ENCODE assay signal across 17 mouse cellular contexts in the genomic region with DNA sequence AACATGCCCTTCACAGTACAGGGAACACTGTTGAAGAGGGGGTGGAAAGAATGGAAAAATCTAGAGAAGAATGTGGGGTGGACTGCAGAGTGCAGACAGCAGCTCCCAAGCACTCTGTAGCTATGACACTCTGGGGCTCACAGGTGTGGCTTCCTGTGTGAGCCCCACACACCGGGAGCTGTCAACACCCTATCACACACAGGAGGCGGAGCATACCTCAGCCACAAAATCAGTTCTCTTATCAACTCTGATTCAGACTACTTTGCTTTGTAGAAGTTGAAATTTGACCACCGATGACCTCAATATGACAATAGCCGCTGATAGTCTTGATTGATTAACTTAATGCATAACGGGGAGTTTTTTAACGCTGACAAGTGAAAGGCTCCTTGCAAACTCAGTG.
DNase-seq lines count a peak whose midpoint lies in the region; ATAC-seq lines count a peak whose summit lies in the region.
"Had no signal": no experiment of that assay in that cellular context is flagged by ENCODE, and none has a peak within 500 bp of the region (broad histone marks: within the 10 kb centered on the region; RNA-seq: fewer than 3 reads in every experiment).

No protein-coding gene starts in this region.

- H3K36me3 ChIP-seq in forebrain, embryonic 14.5 days (ENCODE audit: control insufficient read depth, insufficient read depth, low read length) = no peaks in the 10 kb centered on the region
- no peaks in the 10 kb centered on the region for H3K36me3 ChIP-seq in heart, embryonic 11.5 days (ENCODE audit: control insufficient read depth, insufficient read depth, low read length)
- H3K36me3 ChIP-seq: forebrain, embryonic 12.5 days; heart, embryonic 13.5 days; kidney, embryonic 15.5 days had no signal

- no peak overlapping the region for H3K4me3 ChIP-seq in forebrain, embryonic 14.5 days (ENCODE audit: low read depth, low read length)
- no peak overlapping the region for H3K4me3 ChIP-seq in heart, embryonic 11.5 days (ENCODE audit: low read depth, low read length)
- H3K4me3 ChIP-seq: forebrain, embryonic 12.5 days; heart, embryonic 13.5 days; kidney, embryonic 15.5 days had no signal

- DNase-seq in spleen, postnatal 36 days (ENCODE audit: low spot score in 2 of 2) = peak; percentile 66 to 69
- DNase-seq in spleen, postnatal 14 days (ENCODE audit: low spot score in 2 of 2) = no peak
- DNase-seq in natural killer cell, adult 2 months (ENCODE audit: low spot score in 2 of 2) = peak; percentile 56 to 73
- peak; percentile 34 to 53 for DNase-seq in thymus, postnatal 36 days
- no peak for DNase-seq in forebrain, embryonic 14.5 days (ENCODE audit: low spot score)
- no peak for DNase-seq in cerebellum, postnatal 14 days
- DNase-seq: cerebellum, adult 9-10 months; heart, postnatal 36 days; layer of hippocampus, postnatal 36 days; left cerebral cortex, postnatal 4 days; lung, adult 2 months; midbrain, embryonic 14.5 days had no signal

- H3K4me2 ChIP-seq in forebrain, embryonic 14.5 days (ENCODE audit: low read length) = no peak overlapping the region
- H3K4me2 ChIP-seq in heart, embryonic 11.5 days = no peak overlapping the region
- H3K4me2 ChIP-seq: forebrain, embryonic 12.5 days; heart, embryonic 13.5 days; kidney, embryonic 15.5 days had no signal

- 85% methylated on average over 6 of the region's 6 CpGs for WGBS in forebrain, embryonic 14.5 days
- 48% methylated on average over 6 of the region's 6 CpGs for WGBS in heart, embryonic 11.5 days (ENCODE audit: insufficient replicate concordance)

- H3K9me3 ChIP-seq in forebrain, embryonic 14.5 days (replicated peaks; ENCODE audit: control insufficient read depth, low read length) = no peaks in the 10 kb centered on the region
- no peaks in the 10 kb centered on the region for H3K9me3 ChIP-seq in heart, embryonic 11.5 days (replicated peaks; ENCODE audit: control insufficient read depth, low read length)
- H3K9me3 ChIP-seq: forebrain, embryonic 12.5 days; heart, embryonic 13.5 days; kidney, embryonic 15.5 days had no signal

- H3K27me3 ChIP-seq in forebrain, embryonic 14.5 days (replicated peaks; ENCODE audit: control insufficient read depth, insufficient read depth, low read length) = no peaks in the 10 kb centered on the region
- no peaks in the 10 kb centered on the region for H3K27me3 ChIP-seq in heart, embryonic 11.5 days (ENCODE audit: control insufficient read depth, insufficient read depth, low read length)
- H3K27me3 ChIP-seq: forebrain, embryonic 12.5 days; heart, embryonic 13.5 days; kidney, embryonic 15.5 days had no signal

- peak; percentile 74 for ATAC-seq in activated CD4-positive, CD25-positive, alpha-beta regulatory T cell, adult 4 months
- no peak for ATAC-seq in forebrain, embryonic 14.5 days
- no peak for ATAC-seq in heart, embryonic 11.5 days (replicated peaks; ENCODE audit: insufficient number of reproducible peaks, low FRiP score, low TSS enrichment)

- H3K4me1 ChIP-seq in forebrain, embryonic 14.5 days (ENCODE audit: control insufficient read depth, insufficient read depth, low read length) = no peaks in the 10 kb centered on the region
- peaks cover 17% of the 10 kb centered on the region for H3K4me1 ChIP-seq in heart, embryonic 11.5 days (ENCODE audit: control insufficient read depth, insufficient read depth, low read length)
- H3K4me1 ChIP-seq: forebrain, embryonic 12.5 days had no signal

- no peak overlapping the region for H3K9ac ChIP-seq in forebrain, embryonic 14.5 days (ENCODE audit: low read length)
- H3K9ac ChIP-seq in heart, embryonic 11.5 days (ENCODE audit: low read depth, low read length) = no peak overlapping the region
- H3K9ac ChIP-seq: forebrain, embryonic 12.5 days; heart, embryonic 13.5 days; kidney, embryonic 15.5 days had no signal

- H3K27ac ChIP-seq in forebrain, embryonic 14.5 days (ENCODE audit: low read depth, low read length) = no peak overlapping the region
- no peak overlapping the region for H3K27ac ChIP-seq in heart, embryonic 11.5 days (ENCODE audit: low read depth, low read length)
- H3K27ac ChIP-seq: forebrain, embryonic 12.5 days; heart, embryonic 13.5 days; kidney, embryonic 15.5 days had no signal

Comparison
In these comparisons a context has a peak if more than half of its experiments do, and no peak if none do; other contexts are left out.
1. DNase-seq: peak in spleen, postnatal 36 days (2 of 2), natural killer cell, adult 2 months (2 of 2) and thymus, postnatal 36 days (2 of 2); none in spleen, postnatal 14 days (0 of 2), forebrain, embryonic 14.5 days (single experiment) and cerebellum, postnatal 14 days (0 of 2).